Mouse (Mus musculus): ENCODE measurements at regions not wholly inside any gene's neighbourhood (a gene's known extent, or its start where the extent isn't known, plus 50 kb on each side); places are given as distances from the start of the nearest gene placed in this dataset.

GRCm38 (mm10) chr1:76322943-76323559, 777.0 kb downstream of the Slc4a3 start:
- DNase-seq (ENCODE audit: low spot score), result no peak

- DNase-seq (ENCODE audit: low spot score), result no peak
Observed at GRCm38 (mm10) chr1:76323592-76323991, 777.5 kb downstream of the Slc4a3 start.

- DNase-seq (ENCODE audit: low spot score), result no peak
Observed at GRCm38 (mm10) chr1:76336011-76336410, 789.9 kb downstream of the Slc4a3 start.

- no peak for DNase-seq (ENCODE audit: low spot score)
Observed at GRCm38 (mm10) chr1:76362106-76362505, 816.0 kb downstream of the Slc4a3 start.

GRCm38 (mm10) chr1:76373931-76374330, 827.9 kb downstream of the Slc4a3 start:
- peak; percentile 8 for DNase-seq (ENCODE audit: low spot score)

GRCm38 (mm10) chr1:76378154-76378553, 832.1 kb downstream of the Slc4a3 start:
- no peak for DNase-seq (ENCODE audit: low spot score)

- DNase-seq (ENCODE audit: low spot score), result no peak
Observed at GRCm38 (mm10) chr1:76392536-76392935, 846.5 kb downstream of the Slc4a3 start.

- DNase-seq (ENCODE audit: low spot score), result peak; percentile 4
Observed at GRCm38 (mm10) chr1:76394038-76394437, 848.0 kb downstream of the Slc4a3 start.

GRCm38 (mm10) chr1:76402854-76403253, 856.8 kb downstream of the Slc4a3 start:
- DNase-seq (ENCODE audit: low spot score), result no peak

GRCm38 (mm10) chr1:76404003-76404402, 857.9 kb downstream of the Slc4a3 start:
- DNase-seq (ENCODE audit: low spot score), result no peak

GRCm38 (mm10) chr1:76410813-76411212, 864.7 kb downstream of the Slc4a3 start:
- no peak for DNase-seq (ENCODE audit: low spot score)

- DNase-seq (ENCODE audit: low spot score), result no peak
Observed at GRCm38 (mm10) chr1:76420525-76420924, 874.5 kb downstream of the Slc4a3 start.

GRCm38 (mm10) chr1:76427439-76427838, 881.4 kb downstream of the Slc4a3 start:
- DNase-seq (ENCODE audit: low spot score), result no peak

- DNase-seq (ENCODE audit: low spot score), result no peak
Observed at GRCm38 (mm10) chr1:76430041-76430610, 884.1 kb downstream of the Slc4a3 start.

- DNase-seq (ENCODE audit: low spot score), result no peak
Observed at GRCm38 (mm10) chr1:76433481-76433941, 887.4 kb downstream of the Slc4a3 start.

GRCm38 (mm10) chr1:76450539-76451214, 904.6 kb downstream of the Slc4a3 start:
- no peak for DNase-seq (ENCODE audit: low spot score)

GRCm38 (mm10) chr1:76453160-76453710, 907.2 kb downstream of the Slc4a3 start:
- no peak for DNase-seq (ENCODE audit: low spot score)

GRCm38 (mm10) chr1:76466562-76466961, 920.5 kb downstream of the Slc4a3 start:
- no peak for DNase-seq (ENCODE audit: low spot score)

- no peak for DNase-seq (ENCODE audit: low spot score)
Observed at GRCm38 (mm10) chr1:76484193-76484592, 938.1 kb downstream of the Slc4a3 start.

GRCm38 (mm10) chr1:76487481-76487880, 941.4 kb downstream of the Slc4a3 start:
- no peak for DNase-seq (ENCODE audit: low spot score)

GRCm38 (mm10) chr1:76489681-76490492, 943.8 kb downstream of the Slc4a3 start:
- DNase-seq (ENCODE audit: low spot score), result no peak

GRCm38 (mm10) chr1:76490719-76491118, 944.7 kb downstream of the Slc4a3 start:
- DNase-seq (ENCODE audit: low spot score), result no peak
